Mouse (Mus musculus) liver (tissue): ENCODE data around the gene Arhgap29.
A peak's percentile ranks its signal among the peaks of the same experiment; 100 is the strongest.

Experiments used
- DNase-seq: peaks from one replicate; pipeline ENCODE4 v3.0.0-alpha.2; 2020; ENCODE audit warnings: mixed read lengths

Arhgap29 gene

GRCm38 (mm10) chr3:121945957-121946356 lies 6.4 kb upstream of the Arhgap29 start:
- DNase-seq = no peak

- no peak for DNase-seq
These were observed 5.6 kb upstream of the Arhgap29 start for GRCm38 (mm10) chr3:121946765-121947164.

GRCm38 (mm10) chr3:121950139-121950538 lies 2.2 kb upstream of the Arhgap29 start:
- no peak for DNase-seq

- DNase-seq = no peak
These were observed 1.2 kb upstream of the Arhgap29 start for GRCm38 (mm10) chr3:121951116-121951515.

GRCm38 (mm10) chr3:121953049-121953432 lies 700 bp downstream of the Arhgap29 start:
- DNase-seq = peak; percentile 90

- peak; percentile 9 for DNase-seq
These were observed 1.3 kb downstream of the Arhgap29 start for GRCm38 (mm10) chr3:121953433-121954161.

- no peak for DNase-seq
These were observed 2.1 kb downstream of the Arhgap29 start for GRCm38 (mm10) chr3:121954421-121954820.

GRCm38 (mm10) chr3:121955527-121955926 lies 3.2 kb downstream of the Arhgap29 start:
- DNase-seq = no peak

GRCm38 (mm10) chr3:121956789-121957188 lies 4.4 kb downstream of the Arhgap29 start:
- no peak for DNase-seq

- DNase-seq = no peak
These were observed 5.4 kb downstream of the Arhgap29 start for GRCm38 (mm10) chr3:121957606-121958344.

GRCm38 (mm10) chr3:121964173-121964572 lies 11.8 kb downstream of the Arhgap29 start:
- no peak for DNase-seq

- peak; percentile 95 for DNase-seq
These were observed 15.5 kb downstream of the Arhgap29 start for GRCm38 (mm10) chr3:121967681-121968476.

GRCm38 (mm10) chr3:121968621-121969020 lies 16.3 kb downstream of the Arhgap29 start:
- DNase-seq = peak; percentile 18

- no peak for DNase-seq
These were observed 17.1 kb downstream of the Arhgap29 start for GRCm38 (mm10) chr3:121969451-121969850.

- DNase-seq = no peak
These were observed 21.4 kb downstream of the Arhgap29 start for GRCm38 (mm10) chr3:121973761-121974160.

- DNase-seq = no peak
These were observed 23.0 kb downstream of the Arhgap29 start for GRCm38 (mm10) chr3:121975381-121975780.

GRCm38 (mm10) chr3:121981306-121981705 lies 29.0 kb downstream of the Arhgap29 start:
- no peak for DNase-seq

GRCm38 (mm10) chr3:121982450-121982849 lies 30.1 kb downstream of the Arhgap29 start:
- DNase-seq = no peak

- DNase-seq = no peak
These were observed 42.8 kb downstream of the Arhgap29 start for GRCm38 (mm10) chr3:121995125-121995524.

GRCm38 (mm10) chr3:121999934-122000333 lies 47.6 kb downstream of the Arhgap29 start:
- no peak for DNase-seq

- DNase-seq = no peak
These were observed 49.2 kb downstream of the Arhgap29 start for GRCm38 (mm10) chr3:122001568-122001967.

GRCm38 (mm10) chr3:122009818-122010217 lies 57.5 kb downstream of the Arhgap29 start:
- DNase-seq = no peak

- no peak for DNase-seq
These were observed 58.0 kb downstream of the Arhgap29 start for GRCm38 (mm10) chr3:122010292-122010691.
